Mouse (Mus musculus) neutrophil, adult 59 days (primary cell): ENCODE measurements around the gene Gm6367. TPM values are rescaled to one million over a fixed set of nuclear protein-coding genes. Genes with fewer than 3 reads are reported as not detected.

Experiments
- total RNA-seq, 2 experiments: library from RNA; stranded (reverse); gene quantifications; 1 replicate in 1 of 2; 2 replicates in 1 of 2; pipeline ENCODE4 v1.2.4; 2023

Gm6367 gene
- total RNA-seq, result not detected

GRCm38 (mm10) chr5:94988326-94988725, at the start of gene Gm6367:
TSS of gene Gm6367 (plus strand) at chr5:94988626.

Other genes with a start within 250 kb of the Gm6367 start
- gene Gm3183, start 123.2 kb upstream of the Gm6367 start, total RNA-seq, result not detected
- gene Gm7942, start 118.3 kb downstream of the Gm6367 start, total RNA-seq, result not detected
- not detected for gene Gm16513, start 194.0 kb downstream of the Gm6367 start, total RNA-seq